Mouse (Mus musculus): ENCODE results near the gene Elavl2.

Gene Elavl2

DNA sequence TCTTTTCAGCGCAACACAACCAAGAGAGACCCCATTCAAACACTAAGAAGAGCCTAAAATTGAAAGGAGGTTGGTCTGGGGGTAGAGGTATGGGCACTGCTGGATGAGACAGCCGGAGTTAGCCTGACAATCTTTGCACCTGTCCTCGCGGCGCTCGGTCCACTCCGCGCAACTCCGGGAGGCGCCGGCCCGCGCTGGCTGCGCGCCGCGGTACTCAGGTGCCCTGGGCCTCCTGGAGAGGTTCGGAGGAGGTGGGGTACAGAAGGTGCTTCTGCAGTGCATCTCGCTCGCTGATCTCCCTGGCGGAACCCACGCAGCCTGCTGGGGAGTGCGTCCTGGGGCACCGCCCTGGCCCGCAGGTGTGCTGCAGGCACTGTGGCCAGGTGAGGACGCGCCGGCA lies at the start of gene Elavl2:
Gene Elavl2, minus strand, starts transcription at position 363 of the 400 bp plus-strand sequence.
- no peak for DNase-seq (ENCODE audit: low read depth, low spot score)

DNA sequence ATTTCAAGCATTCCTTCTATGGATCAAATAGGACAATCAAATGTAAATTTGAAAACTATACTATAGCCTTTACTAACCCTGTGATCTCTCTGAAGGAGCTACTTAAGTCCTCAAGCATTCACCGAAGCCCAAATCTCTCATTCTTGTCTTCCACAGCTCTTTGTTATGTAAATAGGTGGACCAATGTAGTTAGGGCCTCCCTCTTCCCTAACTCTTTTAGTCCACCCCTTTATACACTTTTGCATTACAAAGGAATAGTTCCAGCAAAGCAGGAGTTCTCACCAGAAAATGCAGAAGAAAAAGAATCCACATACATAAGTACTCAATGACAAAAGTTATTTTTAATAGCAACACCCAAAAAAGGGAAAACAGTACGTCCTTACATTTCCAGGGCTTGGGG lies 47.3 kb upstream of the Elavl2 start:
- DNase-seq (ENCODE audit: low read depth, low spot score), result no peak

DNA sequence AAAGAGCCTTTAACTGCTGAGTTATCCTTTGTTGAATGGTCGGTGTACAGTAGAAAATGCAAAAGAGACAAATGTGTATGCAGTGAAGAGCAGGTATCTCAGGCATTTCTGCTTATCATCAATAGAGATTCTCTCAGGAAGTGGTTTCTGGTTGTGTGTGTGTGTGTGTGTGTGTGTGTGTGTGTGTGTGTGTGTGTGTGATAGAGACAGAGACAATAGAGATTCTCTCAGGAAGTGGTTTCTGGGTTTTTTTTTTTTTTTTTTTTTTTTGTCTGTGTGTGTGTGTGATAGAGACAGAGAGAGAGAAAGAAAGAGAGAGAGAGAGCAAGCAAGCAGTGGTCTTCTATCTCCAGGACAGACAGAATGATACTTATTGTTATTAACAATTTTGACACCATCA lies 15.0 kb upstream of the Elavl2 start:
- no peak for DNase-seq (ENCODE audit: low read depth, low spot score)

DNA sequence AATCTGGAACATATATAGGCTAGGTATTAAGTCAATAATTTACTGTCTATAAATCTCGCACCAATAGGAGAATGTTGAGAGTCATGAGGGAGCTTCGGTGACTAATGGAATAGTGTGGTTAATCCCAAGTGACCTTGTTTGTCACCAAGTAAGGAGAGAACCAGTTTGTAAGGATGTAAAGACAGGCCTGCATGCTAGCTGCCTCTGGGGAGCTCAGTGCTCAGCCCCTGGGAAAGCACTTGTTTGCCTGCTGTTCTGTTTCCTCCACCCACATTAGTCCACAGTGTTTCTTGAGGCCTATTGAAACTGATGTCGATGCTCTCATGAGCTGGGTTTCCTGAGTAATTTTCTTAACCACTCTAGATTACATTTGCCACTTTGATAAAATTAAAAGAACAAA lies 4.5 kb upstream of the Elavl2 start:
- no peak for DNase-seq (ENCODE audit: low read depth, low spot score)

DNA sequence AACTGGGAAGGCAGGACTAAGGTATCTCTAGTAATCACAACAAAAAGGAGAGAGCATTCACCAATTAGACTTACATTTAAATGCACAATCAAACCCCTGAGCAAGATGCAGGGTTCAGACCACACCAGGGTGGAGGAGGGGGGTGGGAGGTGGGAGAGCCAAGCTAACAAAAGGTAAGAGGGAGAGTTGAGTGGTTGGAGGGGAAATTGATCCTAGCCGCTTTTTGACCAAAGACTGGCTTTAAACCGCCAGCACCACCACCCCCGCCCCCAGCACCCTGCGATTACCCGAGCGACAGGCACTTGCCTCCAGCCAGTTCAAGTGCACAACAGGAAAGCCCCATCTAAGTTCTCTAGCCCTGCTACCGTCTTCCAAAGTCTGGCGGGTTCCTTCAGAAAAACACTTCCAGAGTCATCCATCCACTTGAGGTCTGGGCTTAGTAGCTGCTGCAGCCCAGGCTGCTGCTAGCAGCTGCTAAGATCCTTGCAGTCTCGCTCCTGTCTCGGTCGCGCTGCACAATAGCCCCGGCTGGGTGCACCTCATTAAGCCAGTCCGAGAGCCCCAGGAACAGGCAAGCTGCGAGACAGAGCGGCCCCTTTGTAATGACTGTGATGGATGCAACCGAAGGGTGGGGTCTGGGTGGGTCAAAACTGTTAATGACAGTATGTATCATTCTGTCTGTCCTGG lies 932 bp downstream of the Elavl2 start:
- no peak for DNase-seq (ENCODE audit: low read depth, low spot score)

DNA sequence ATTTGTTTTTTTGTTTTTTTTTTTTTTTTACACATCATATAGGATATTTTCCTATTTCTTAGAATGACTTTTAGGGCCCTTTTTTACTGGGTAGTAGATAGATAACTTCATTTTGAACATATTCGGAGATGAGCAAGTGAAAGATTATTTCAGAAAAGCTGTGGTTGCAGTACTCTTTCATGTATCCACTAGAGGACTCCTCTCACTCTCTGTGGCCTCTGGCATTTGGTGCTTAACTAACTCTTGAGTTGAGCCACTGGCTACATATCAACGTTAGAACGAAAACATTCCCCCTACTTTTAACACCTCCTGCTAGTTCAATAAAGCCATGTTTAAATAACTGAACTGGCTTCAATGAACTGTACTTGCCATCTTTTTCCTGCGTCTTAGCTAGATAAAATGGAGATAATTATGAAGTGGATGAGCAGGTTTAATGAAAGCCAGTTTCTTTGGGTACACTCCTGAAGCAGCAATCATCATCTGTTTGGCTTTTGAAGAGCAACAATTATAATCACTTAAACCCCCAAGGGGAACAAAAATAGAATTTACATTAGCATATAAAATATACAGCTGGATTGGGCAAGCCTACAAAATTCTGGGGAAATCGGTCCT lies 8.5 kb downstream of the Elavl2 start:
- DNase-seq (ENCODE audit: low read depth, low spot score), result no peak

DNA sequence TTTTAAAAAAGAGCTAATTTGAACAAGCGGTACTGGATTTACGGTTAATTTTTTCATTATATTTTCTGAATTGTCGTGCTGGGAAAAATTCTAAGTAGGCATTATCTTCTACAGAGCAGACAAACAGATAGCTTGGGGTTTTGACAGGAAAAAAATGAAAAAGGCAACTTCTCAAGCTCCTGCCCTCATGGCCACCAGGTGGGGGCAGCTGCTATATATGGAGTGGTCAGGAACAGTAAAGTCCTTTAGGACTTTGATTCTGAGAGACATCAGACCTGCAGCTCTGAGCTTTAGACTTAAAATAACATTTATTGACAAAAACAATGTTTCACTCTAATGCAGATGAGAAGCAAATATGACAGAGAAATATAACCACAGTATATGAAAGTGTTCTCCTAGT lies 12.9 kb downstream of the Elavl2 start:
- no peak for DNase-seq (ENCODE audit: low read depth, low spot score)

DNA sequence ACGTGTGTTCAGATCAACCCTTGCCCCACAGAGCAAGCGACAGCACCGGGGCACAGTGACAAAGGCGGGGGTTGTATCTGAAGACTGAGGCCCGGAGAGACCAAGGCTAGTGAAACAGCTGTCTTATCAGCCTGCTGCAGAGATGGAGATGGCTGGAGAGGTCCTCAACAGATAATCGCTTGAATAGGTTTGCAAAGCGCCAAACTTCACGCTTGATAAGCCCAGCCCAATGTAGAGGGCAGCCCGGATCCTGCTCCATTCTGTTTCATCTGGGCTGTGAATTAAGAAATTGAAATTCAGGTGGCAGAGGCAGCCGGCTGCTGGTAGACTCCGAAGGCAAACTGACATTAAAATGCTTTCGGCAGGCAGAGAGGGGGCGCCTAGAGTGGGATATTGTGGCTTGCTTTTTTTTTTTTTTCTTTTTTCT lies 19.4 kb downstream of the Elavl2 start:
- no peak for DNase-seq (ENCODE audit: low read depth, low spot score)

DNA sequence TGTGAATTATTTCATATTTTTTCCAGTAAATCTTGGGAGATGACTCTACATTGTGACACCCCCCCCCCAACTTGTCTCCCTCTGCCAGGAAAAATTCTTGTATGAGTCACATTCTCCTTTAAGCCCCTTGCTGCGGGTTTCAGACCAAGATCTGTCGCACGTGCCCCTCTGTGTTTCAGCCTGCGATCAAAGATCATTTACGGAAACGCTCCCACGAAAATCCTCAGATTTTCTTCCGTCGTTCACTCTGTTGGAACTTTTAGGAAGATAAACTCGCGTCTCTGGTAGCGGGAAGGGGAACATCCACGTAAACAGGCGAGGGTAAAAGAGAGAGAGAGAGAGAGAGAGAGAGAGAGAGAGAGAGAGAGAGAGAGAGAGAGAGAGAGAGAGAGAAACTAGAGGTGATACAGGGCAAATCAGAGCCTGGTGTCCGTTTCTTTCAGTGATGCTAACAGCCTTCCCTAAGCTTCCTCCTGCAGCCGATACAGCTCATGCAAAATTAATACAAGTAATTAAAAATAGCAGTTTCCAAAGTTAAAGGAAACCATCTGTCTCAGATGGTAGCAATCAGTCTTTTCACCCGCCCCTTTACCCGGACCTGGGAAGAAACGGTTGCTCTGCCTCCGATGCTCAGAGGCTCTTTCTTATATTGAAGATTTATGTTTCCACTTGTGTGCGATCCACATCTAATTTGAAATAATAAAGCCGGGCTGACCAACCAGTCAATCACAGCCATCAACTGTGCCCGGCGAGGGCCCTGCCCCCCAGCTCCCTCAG lies 20.1 kb downstream of the Elavl2 start:
- no peak for DNase-seq (ENCODE audit: low read depth, low spot score)

DNA sequence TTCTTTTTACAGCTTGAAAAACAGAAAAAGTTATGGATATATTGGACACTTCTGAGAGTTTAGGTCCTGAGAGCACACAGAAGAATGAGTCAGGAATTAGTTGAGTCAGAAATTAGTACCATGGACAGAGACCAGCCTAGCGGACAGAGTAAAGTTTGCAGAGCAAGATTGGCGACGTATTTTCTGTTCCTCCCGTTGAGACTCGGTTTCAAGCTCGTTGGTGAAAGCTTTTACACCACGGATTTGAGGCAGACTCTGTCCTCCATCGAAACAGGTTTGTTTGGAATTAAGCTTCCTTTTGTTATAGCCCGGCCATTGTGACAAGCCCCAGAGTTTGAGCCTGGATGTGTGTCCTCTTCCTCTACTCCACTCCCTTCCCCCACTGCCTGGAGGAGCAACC lies 21.0 kb downstream of the Elavl2 start:
- DNase-seq (ENCODE audit: low read depth, low spot score), result no peak

DNA sequence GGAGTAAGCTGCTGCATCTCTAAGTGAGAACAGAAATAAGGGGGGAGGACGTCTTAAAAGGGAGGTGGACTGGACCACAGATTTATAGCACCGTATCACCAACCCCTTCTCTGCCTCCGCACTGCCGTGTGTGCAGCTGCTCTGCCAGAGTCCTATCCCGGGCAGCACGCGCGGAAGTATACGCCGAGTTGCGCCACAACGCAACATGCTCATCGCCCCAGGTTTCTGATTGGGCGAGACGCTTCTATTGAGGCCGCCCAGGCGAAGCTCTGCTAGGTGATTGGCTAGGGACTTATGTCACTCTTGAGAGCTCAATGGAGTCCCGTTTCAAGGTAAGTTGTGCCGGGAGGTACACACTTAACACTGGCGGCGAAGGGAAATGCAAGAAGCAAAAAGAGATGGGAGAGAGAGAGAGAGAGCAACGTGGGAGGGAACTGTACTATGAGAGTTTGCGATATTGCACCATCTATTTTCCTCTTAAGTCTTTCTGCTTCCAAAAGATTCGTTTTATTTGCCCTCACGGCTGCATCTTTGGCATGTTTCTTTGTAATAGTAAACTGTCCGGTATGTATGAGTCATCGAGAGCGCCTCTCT lies 24.2 kb downstream of the Elavl2 start:
- DNase-seq (ENCODE audit: low read depth, low spot score), result peak; percentile 99

DNA sequence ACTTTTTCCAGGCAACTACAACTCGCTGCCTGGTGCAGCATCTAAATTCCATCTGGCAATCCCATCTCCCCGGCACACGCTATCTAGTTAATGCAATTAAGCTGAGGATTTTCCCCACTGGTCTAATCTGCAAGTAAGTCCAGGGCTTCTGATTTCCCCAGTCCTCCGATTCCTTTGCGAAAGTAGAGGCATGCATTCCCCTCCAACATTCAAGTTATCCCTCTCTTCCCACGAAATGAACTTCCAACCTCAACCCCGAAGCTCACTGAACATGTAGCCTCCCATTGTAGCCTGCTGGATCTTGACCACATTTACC lies 25.3 kb downstream of the Elavl2 start:
- DNase-seq (ENCODE audit: low read depth, low spot score), result no peak

DNA sequence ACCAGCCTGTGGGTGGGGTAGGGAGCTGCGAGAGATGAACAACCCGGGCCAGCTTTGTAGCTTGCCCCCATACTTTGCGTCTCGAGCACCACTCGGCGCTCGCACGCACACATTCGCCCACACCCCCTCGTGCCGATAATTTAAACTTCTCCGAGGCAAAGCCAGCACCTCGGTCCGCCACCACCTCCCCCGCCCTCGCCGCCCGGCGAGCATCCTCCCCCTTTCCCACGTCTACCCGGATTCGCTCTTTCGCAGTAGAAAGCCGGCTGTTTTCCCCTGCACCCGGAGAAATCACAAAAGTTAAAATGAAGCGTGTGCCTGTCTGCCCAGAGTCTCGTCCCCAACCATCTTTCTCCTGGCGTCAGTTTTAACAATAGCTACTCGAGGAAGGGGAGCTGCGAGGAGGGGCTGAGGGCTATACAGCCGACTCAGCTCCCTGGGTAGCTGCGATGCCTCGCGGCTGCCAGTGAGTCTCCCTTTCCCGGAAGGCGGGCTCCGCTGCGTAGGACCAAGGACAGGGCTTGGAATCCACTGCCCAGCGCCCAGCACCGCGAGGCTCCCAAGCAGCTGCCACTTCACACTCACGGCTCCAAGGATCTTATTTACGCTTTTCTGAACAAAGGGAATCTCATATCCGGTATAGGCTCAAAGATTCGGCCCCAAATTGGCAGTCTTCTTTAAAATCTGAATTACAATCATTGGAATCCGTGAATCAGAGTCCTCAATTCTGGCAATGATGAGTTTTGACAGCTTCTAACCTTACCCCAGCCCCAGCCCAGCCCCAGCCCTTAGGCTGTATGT lies 25.8 kb downstream of the Elavl2 start:
- no peak for DNase-seq (ENCODE audit: low read depth, low spot score)

DNA sequence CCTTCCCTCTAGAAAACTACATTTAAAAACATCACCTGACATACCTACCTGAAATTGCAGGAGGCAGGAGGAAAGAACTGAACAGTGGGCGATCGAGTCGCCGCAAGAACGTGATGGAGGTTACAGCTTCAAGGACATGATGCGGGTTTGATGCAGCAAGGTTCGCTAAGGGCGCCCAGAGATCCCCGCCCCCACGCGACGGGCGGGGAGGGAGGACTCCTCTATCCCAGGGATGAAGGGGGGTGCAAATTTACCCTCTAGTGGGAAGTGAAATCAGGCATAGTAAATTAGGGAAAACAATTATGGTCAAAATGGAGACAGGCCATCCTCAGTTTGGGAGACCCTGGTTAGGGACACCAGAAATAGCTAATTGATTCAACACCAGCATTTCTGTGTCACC lies 27.7 kb downstream of the Elavl2 start:
- no peak for DNase-seq (ENCODE audit: low read depth, low spot score)

DNA sequence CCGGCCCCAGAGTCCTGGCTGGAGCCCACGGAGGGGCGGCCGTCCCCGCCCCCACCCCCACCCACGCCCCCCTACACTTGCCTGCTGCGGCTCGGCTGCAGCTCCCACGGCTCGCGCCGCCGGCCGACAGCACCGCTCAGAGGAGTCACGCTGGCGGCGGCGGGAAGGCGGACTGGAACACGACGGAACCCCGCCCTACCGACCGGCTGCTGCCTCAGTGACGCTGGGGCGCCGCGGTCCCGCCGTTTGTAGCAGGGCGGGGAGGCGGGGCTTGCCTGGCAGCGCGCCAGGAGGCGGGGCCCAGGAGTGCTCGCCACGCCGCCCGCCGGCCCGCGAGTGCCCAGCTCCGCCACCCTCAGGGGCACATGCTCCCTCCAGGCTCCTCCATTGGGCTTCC lies 28.8 kb downstream of the Elavl2 start:
- no peak for DNase-seq (ENCODE audit: low read depth, low spot score)

DNA sequence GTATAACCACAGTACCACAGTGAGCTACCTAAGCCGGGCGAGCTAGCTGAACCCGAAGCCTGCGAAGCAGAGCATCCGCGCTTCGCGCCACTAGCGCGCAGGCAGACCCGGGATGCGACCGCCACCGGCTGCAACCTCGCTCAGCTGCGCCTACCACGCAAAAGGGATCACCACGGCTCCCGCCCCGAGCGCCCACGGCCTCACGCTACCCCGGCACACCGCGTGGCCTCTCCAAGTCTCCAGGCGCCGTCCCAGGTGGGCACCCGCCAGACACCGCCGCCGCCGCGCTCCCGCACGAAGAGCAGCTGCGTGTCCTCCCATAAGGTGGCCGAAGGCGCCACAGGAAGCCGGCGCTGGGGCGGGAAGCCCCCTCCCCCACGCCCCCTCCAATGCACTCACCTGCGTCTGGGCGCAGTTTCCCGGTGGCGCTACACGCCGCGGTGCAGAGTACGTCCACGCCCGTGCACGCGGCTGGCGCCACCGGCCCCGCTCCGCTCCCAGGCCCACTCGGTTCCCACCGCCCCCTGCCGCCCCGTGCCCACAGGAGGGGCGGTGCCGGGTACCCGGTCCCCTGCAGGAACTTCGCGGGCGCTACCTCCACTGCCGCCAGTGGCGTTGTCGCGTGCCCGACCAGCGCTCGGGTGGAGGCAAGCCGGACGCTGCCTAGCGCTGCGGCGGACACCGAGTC lies 29.3 kb downstream of the Elavl2 start:
- DNase-seq (ENCODE audit: low read depth, low spot score), result no peak

DNA sequence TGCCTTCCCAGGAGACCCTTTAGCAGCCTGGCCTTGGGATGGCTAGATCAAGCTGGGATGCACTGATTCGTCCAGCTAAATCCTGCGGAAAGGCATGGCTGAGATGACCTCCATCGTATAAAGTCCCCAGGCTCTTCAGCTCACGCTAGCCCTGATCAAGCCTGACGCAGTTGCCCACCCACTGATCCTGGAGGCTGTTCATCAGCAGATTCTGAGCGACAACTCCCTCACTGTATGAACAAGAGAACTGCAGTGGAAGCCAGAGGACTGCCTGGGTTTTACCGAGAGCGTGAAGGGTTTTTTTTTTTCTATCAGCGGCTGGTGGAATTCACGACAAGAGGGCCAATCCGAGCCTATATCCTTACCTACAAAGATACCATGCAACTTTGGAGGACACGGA lies 35.3 kb downstream of the Elavl2 start:
- no peak for DNase-seq (ENCODE audit: low read depth, low spot score)

DNA sequence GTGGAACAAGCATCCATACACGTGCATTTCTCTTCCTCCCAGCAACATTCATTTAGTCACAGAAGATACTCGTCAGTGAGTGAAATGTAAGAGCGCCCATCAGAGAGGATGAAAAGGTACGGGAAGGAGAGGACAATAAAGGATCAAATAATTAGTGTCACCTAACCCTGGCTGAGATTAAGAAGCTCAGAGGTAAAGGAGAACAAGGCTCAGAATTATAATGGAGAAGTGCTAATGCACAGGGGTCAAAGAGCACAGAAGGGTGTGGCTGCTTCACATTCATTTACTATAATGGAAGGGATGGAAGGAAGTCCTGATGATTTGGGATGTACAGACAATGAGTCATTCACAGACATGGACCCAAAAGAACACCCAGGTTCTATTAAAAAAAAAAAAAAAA lies 36.6 kb downstream of the Elavl2 start:
- DNase-seq (ENCODE audit: low read depth, low spot score), result no peak

DNA sequence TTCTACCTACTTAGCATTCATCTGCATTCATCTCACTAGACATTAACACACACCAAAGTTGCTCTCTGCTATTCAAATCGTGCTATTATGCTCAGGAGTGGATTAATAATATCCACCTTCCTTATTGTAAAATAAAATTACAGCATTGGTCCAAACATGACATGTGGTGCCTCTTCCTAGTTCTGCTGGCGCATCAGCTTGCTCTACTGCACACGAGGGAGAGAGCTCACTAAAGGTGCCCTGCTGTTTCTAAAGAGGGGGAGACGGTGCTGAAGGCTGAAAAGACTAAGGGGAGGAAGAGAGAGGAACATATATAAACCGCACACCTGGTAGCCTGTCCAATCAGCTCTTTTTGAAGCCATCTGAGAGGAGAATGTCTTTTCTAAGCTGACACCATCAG lies 38.1 kb downstream of the Elavl2 start:
- no peak for DNase-seq (ENCODE audit: low read depth, low spot score)

DNA sequence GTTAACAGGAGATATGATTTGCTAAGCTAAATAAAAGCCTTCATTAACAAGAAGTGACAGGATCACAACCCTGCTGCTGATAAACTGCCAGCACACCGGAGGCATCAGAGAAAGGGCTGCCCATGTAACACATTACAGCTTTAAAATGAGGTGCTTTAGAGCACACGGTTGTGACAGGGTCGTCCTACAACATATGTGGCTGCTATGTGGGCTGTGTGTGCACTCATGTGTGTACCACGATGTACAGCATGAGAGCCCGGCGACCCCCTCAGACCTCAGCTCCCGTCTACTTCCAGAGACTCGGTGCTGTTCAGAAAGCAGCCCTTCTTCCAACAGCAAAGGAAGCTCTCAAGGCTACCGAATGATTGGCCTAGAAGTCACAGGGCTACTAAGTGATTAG lies 47.4 kb downstream of the Elavl2 start:
- no peak for DNase-seq (ENCODE audit: low read depth, low spot score)

DNA sequence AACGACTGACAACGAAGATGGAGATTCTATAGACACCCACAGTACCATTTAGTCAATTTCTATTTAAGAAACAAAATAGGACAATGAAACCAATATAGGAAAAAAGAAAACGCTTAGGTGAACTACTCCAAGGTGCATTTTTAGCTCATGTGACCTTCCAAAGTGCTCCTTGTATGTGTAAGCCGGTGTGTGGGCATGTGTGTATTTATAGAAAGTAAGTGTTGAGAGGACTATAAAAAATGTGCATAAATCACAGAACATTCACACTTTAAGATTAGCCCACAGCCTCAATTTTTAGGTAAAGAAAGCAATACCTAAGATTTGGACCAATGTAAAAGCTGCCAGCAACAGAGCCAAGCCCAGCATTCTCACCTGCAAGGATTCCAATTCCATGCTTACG lies 51.0 kb downstream of the Elavl2 start:
- peak; percentile 50 for DNase-seq (ENCODE audit: low read depth, low spot score)
